Mouse (Mus musculus) urinary bladder, adult 18-20 months (tissue): ENCODE measurements around the gene Bcl7a.

ENCODE experiments used
- DNase-seq, 2 experiments: peaks; one replicate each; pipeline ENCODE4 v3.0.0; 2022; ENCODE audit warnings: low spot score in 2 of 2, mixed read lengths in 2 of 2

The Bcl7a gene

DNA sequence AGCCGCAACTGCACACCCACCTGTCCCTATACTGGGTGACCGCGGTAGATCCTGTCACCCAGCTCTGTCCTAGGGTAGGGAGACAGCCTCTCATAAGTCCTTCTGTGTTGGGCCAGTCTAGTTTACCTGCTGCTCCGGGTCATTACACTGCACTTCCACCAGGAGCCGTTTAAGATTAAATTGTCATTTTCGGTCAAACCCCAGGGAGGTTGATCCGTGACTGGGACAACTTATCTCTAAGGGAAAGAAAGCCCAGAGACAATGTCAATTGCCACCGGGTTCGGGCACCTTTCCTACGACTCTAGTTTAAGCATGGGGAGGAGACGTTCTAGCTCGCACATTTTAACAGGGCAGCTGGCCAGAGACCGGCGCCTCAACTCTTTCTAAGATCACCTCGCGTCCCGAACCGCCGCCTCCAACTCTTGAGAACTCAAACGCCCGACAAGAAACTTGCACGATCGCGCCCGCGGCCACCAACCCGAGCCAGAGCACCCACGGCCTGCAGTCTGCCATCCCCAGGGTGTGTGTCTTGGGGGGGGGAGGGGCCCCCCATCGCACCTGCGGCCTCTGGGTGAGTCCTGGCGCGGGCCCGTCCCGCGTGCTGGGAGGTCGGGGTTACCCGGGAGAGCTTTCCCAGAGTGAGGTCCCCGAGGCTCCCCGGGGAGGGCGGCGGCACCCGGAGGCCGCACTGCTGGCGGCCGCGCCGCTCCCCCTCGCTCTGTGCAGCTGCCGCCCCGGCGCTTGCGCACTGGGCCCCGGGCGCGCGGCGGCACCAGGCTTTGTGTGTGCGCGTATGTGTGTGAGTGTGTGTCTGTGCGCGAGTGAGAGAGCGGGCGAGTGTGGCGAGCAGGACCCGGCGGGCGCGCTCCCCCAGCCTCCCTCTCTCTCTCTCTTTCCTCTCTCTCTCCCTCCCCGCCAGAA, at the start of gene Bcl7a:
Gene Bcl7a, plus strand, starts transcription at position 128 of the 921 bp plus-strand sequence.
- DNase-seq: peak; percentile 85 to 91

DNA sequence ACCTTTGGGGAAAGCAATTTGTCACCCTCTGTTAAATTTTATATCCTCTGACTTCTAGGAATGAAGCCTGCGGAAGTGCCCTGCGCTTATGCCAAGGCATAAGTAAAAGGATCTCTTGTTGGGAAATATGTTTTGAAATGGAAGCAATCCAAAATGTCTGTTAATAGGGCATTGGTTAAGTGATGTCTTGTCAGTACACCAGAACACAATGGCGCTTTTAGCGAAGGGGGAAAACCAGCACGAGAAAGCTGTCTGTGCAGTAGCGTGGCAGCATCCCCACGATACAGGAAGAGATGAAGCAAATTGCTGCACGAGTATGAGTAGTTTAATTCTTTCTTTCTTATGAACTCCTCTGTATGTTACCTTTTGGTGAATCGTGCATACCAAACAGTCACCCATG, 49.0 kb upstream of the Bcl7a start:
- no peak for DNase-seq

DNA sequence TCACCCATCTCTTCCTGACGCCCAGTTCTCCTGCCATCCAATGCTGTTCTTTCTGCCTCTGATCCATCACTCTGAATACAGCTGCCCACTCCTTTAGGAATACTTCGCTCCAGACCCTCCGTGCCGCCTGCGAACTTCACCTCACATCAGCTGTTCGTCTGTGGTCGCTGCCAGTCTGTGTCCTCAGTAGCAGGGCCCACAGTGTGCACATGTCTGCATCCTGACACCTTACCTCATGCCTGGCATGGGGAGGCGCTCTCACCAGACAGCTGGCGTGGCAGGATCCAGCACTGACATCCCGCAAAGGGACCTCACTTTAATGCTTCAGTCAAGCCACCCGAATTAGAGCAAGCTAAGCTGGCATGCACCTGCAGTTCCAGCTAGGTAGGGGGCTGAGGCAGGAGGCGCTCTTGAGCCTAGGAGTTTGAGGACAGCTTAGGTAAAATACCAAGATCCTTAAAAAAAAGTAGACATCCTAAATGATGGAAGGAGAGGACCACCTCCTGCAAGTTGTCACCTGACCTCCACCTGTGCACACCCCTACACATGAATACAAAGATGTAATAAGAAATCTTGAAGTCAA, 47.3 kb upstream of the Bcl7a start:
- DNase-seq: no peak

DNA sequence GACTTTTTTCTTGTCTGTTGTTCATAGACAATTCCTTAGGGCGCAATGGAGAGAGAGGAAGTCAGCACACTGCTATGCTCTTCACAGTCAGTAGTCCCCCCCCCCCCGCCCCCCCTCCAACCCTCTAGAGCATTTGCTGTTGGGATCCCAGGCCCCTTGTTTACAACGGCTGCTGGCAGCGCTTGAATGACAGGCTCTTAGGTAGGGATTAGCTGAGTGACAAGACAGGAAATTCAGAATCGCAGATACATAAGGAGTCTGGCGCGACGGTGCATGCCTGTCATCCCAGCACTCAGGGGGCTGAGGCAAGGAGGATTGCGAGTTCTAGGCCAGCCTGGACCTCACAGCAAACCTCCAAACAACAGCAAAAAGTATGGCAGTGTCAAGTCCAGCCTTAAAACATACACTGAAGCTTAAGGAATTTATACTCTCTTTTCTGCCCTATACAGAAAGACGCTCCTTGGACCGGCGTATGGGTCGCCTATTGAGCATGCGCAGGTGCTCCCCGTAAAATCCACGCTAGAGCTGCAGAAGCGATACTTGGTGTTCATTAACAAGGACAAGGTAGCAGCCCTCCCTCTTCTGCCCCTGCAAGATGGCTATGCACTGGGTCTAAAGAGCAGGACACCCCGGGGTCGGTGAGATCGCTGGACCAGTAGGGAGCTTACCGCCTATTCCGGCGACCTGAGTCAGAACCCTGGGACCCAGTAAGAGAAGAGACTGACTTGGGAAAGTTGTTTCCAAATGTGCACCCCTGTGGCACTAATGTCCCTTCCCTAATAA, 46.5 kb upstream of the Bcl7a start:
- no peak for DNase-seq

DNA sequence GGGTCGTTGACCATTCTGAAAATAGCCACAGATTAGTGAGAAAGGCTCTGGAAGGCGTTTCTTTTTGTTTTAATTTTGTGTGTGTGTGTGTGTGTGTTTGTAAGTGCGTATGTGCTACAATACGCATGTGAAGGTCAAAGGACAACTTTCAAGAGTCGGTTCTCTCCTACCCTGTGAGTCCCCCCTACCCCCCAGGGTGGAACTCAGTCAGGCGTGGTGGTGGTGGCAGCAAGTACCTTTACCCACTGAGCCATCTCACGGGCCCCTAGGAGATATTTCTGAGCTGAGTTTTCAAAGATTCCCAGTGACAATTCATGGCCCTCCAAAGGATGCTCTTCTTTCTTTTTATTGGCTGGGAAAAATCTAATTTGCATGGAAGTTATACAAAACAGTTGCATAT, 45.8 kb upstream of the Bcl7a start:
- DNase-seq: no peak

DNA sequence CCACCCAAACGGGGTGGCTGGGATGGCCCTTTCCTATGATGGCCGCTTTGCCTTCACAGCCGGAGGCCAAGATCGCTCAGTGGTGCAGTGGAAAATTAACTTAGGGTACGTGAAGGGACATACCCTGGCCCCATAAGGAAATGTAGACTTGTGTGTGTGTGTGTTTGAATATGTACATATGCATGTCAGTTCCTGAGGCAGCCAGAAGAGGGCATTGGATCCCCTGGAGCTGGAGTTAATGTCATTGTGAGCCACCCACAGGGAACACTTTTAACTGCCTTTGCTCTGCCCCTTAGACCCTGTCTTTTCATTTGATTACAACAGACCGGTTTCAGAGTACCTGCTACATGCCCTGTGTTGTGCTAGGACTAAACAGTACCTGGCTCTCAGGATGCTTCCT, 45.1 kb upstream of the Bcl7a start:
- DNase-seq: no peak

DNA sequence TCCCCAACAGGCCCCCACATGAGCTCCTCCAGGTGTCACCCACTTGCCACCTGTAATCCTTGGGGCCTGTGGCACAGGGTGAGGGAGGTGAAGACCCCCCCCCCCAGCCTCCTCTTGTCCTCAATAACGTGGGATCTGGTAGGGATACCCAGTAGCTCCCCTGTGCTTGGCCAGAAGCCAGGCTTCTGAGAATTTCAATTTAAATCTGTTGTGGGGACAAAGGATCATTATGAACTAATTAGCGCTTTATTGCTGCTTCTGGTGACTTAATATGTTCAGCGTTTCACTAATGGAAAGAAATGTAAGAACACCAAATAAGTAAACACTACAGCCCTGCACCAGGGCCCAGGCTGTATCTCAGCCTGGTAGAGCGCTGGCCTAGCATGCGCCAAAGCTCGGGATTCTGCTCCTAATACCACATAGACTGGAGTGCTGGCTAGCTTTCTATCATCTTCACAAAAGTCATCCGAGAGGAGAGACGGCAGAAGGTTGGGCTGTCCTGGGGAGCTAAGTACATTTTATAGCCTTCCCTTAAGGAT, 43.1 kb upstream of the Bcl7a start:
- no peak for DNase-seq

DNA sequence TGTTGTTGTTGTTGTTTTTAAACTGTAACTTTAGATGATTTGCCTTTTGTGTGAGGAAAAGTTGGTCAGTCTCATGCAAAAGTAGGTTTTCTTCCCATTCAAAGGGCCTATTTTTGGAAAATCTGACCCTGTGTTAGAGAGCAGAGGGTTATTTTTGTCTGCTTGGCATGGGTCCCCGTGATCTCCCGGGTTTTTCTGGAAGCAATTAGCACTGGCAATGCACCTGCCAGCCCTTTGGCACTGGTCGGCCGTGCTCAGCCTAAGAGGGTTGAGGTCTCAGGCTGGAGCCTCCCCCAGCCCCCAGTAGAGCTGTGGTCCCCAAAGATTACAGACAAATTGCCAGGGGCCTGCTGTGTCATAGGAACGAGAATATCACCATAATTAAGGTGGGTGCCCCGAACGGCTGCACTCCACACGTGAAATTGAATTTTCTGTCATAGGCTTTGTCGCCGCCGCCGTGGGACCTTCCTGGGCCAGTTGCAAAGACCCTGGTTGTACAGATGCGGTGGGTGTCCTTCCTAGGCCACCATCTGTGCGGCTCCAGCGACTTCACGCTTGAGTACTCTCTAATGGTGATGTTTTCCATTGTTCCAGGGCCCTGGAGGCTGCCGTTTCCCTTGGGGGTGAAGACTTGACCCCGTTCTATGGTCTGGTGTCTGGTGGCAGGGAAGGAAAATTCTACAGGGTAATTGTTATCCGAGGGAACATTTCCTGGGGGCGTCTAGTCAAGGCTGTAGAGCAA, 41.7 kb upstream of the Bcl7a start:
- DNase-seq: no peak

DNA sequence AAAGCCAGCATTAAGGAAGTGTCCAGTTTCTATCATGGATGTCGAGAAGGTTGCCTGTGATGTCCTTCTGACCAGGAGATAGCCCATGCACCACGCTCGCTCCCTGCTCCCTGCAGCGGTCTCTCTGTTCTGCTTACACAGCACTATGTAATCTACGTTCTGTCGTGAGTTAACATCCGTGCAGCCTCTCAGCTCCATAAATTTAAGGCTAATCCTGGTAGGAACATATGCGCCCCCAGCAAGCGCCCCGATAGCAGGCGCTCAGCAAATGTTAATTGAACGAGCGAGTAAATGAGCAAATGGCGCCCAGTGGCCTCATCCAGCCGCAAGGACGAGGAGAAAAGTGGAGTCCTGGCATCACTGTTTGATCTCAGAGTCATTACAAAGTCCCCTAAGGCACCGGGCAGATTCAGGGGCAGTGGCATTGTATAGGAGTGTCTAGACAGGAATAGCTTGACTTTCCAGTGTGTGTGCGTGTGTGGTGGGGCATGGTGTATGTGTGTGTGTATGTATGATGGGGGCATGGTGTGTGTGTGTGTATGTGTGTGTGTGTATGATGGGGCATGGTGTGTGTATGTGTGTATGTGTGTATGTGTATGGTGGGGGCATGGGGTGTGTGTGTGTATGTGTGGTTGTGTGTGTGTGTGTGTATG, 35.9 kb upstream of the Bcl7a start:
- DNase-seq: no peak

DNA sequence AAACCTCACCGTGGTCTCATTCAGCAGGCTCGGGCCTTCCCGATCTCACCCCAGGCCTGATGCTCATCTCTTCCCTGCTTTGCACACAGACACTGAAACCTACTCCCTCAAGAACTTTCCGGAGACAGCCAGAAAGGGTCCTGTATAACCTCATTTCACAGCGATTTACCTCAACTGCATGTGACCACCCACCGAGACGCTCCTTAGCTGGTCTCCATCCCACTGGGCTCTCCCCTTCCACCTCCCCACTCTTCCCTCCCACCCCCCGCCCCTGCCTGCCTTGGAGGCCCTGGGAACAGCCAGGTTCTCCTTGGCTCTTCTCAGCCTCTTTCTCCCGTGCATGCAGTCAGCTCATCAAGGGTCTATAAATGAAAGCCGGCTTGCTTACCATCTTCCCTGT, 33.8 kb upstream of the Bcl7a start:
- DNase-seq: no peak

DNA sequence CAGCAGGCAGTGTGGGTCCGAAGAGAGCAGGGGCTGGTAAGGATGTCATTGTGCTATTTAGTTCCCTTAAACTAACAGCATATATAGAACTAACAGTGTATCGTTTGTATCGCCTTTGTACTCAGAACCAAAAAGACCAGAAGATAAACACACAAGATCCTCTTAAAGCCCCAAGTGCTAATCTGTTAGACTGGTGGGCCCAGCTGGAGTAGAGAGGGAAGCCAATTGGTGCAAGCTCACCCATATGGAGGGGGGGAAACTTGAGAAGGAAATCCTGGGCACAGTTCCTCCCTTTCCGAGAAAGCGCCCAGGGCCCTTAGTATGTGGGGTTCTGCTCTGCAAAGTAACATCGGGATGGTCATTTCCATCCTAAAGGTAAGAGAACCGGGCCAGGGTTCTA, 33.4 kb upstream of the Bcl7a start:
- no peak for DNase-seq

DNA sequence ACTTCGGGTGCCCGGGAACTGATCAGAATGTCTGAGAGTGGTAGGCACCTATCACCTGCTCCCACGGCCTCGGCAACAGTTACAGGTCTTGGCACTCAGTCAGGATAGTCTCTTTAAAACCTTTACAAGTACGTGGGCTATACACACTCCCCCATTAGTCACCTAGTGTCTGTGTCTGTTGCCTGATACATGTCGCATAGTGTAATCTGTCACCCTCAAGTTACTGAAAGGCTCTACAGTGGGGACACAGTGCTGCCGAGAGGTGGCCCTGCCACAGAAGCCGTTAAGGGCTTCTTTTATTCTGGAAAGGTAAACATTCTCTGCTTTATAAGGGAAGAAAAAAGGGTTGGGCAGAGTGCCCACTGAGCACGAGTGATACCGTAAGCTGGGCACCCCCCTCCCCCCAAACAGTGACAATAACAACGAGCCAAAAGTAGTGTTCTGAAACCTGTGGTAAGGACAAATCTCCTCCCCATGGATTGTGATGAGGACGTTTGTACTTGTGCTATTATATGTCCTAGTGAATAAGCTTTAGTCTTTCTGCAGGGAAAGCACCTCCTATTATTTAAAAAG, 30.5 kb upstream of the Bcl7a start:
- no peak for DNase-seq

DNA sequence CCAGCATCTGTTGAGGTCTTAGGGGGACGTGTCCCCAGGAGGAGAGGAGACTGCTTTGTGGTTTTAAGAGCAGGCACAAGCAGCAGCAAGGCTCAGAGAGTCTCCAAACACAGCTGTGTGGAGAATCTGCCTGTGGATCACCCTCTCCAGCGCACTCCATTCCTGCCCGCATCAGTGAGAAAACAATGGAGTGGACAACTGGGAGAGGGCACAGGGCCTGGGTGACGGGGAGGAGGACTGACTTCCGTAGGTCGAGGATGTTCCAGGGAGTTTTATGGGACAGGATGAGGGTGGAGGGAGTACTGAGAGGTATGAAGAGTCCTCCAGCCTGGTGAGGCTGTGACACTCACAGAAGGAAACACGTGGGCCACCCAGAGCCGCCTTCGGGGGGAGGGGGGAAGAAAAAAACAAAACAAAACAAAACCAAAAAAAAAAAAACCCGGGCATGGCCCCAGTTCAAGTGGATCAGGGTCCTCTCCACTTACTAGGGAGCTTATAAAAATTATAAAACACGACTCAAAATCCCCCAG, 29.7 kb upstream of the Bcl7a start:
- no peak for DNase-seq

DNA sequence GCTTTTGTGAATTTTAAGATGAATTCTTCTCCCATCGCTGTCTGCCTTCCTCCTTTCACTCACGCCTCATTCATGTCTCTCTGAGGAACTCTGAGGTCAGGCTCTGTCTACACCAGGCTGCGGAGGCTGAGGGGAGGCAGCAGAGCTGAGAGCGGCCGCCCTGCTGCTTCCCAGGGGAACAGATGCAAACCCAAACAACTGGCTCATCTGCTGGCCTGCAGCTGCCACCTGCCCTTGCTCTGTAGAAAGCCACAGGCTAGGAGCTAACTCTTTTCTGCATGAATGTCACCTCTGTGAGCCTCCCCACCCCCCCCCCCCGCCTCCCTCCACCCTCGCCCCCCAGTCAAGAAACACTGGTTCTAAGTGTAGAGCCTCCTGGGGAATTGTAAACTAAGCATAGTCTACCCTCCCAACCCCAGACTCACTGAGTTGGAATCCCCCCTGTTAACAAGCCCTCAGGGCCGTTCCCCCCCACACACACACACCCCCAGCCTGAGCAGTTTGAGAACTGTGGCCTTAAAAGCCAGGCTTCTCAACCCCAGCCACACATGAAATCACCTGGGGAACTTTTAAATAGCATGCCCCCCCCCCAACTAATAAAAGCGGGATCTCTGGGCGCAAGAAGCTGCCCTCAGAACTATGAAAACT, 28.3 kb upstream of the Bcl7a start:
- DNase-seq: no peak

DNA sequence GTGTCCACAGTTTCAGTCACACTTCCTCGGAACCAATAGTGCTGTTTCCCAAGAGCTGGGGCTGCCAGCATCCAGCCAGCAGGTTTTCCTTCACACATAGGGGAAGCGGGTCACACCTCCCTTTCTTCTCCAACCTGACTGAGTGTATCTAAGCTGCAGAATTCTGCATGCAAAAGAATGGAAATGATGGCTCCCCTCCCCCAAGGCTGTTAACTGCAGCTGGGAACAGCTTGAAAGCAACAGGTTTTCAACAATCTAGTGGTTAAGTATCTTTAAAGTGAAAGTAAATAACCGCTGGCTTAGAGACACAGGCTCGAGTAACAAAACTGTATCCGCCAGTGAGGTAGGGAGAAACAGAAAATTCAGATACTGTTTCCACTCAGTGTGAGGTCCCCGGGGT, 25.6 kb upstream of the Bcl7a start:
- DNase-seq: no peak

DNA sequence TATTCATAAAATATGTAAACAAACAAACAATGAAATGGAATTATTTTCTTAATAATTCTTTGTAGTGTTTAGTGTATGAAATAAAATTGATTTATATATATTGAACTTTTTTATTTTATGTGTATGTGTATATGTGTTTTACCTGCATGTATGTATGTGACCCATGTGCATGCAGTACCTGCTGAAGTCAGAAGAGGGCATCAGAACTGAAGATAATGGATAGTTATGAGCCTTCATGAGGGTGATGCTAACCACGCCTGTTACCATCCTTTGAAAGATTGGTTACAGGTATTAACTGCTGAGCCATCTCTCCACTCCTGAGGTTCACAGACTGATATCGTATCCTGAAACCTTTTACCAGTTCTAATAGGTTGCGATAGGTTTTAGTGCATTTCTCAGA, 23.5 kb upstream of the Bcl7a start:
- no peak for DNase-seq

DNA sequence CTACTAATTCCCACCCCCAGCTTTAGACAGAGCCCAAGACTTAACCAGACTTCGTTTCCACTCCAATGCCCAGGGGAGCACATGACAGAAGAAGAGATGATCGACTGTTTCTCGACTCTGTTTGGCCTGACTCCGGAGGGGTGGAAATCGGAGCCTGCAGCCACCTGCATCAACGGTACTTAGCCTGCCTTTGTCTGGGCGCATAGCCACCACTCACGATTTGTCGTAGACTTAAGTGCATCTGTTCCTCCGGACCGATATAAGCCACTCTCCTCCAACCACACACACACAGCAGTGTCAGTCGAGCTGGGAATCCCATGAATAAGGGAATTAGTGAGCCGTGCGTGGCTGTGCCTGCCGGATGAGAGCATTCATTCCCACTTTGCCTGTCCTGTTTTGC, 19.4 kb upstream of the Bcl7a start:
- DNase-seq: no peak

DNA sequence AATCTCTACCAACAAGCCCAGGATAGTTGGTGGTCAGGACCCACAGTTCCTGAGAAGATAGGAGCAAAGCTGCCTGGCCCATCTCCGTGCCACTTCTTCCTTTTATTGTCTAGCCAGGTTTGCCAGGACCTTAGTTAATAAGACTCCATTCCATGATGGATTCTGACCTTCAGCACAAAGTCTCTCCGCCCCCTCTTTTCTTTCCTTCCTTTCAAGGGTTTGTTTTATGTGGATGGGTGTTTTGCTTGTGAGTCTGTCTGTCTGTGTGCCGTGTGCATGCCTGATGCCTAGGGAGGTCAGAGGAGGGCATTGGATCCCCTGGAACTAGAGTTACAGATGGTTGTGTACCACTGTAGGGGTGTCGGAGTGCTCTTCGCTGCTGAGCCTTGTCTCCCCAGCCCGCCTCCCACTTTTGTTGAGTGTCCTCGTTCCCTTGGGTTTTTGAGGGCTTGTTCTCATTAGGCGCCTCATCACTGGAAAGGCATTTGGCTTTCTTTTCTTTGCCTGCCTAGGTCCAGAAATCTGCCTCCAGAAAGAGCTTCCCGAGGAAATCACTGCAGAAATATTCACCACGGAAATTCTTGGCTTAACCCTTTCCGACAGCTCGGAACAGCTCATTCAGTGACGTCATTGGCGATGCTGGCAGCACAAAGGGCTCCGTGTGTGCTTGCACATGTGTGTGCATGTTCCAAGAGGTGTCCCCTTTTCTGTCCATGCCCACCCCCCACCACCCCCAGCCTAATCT, 17.5 kb upstream of the Bcl7a start:
- no peak for DNase-seq

DNA sequence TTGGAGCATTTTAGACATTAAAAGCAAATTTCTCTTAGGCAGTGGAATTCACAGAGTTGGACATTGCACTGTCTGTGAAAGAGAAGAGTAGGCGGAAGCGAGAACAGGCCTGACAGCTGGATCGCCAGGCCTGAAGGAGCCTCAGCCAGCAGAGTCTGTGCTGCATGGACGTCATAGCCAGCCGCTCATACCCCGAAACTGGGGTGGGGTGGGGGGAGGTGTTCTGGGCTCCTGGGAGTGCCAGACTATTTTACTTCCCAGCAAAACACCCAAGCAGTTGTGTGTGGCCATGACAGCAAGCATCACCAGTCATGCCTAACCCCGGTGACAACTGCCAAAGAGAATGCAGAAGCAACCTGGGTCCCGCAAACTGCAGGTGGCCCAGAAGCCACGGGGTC, 16.9 kb upstream of the Bcl7a start:
- no peak for DNase-seq
